Mouse (Mus musculus): ENCODE measurements at regions not wholly inside any gene's neighbourhood (a gene's known extent, or its start where the extent isn't known, plus 50 kb on each side); places are given as distances from the start of the nearest gene placed in this dataset.

DNA sequence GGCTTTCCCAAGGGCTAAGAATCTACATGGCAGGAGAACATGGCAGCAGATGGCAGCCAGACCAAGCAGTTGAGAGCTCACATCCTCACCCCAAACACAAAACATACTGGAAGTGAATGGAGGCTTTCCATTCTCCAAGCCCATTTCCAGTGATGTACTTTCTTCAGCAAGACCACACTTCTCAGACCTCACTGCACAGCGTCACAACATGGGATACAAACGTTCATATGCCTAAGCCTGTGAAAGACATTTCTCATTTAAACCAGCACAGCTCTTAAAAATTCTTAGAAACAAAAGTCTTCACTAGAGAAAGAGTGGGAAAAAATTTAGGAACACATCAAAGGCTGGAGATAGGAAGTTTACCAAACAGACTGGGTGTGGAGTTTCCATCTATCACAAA, 183.9 kb upstream of the Sfrp2 start:
- TF ChIP-seq POLR2A (IDR thresholded peaks at IDR 0.05; ENCODE audit: extremely low read depth, insufficient read depth, low read length) = no peak
- TF ChIP-seq CTCF (IDR thresholded peaks at IDR 0.05; ENCODE audit: extremely low read depth, insufficient read depth, low read length) = no peak
